Mouse (Mus musculus) lung, postnatal 0 days (tissue): Measurements from ENCODE around the gene Ace.

Experiments used
- CTCF ChIP-seq: IDR thresholded peaks from 2 replicates; pipeline ENCODE4 v1.5.1; 2016; ENCODE audit warnings: antibody characterized with exemption, mild to moderate bottlenecking
- EP300 ChIP-seq: IDR thresholded peaks from 2 replicates; pipeline ENCODE4 v1.6.1; 2016; ENCODE audit warnings: antibody characterized with exemption, mild to moderate bottlenecking, control low read depth

DNA sequence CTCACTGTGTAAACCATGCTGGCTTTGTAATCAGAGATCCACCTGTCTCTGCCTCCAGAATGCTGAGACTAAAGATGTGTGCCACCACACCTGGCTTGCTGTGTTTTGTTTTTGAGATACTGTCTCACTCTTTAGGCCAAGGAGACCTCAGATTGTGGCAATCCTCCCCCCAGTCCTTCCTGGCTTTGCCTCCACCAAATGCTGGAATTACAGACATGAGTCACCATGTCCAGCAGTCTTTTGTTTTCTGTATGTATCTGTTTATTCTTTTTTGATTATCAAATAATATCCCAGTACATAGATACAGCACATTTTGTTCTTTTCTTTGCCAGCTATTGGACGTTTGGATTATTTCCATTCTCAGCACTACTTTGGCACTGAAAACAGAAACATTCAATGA lies 9.2 kb upstream of the Ace start:
- no peak for TF ChIP-seq CTCF
- peak; percentile 94 for TF ChIP-seq EP300
